Mouse (Mus musculus) retina, postnatal 1 day (tissue): Measurements from ENCODE around the gene Rps6kb1.
A peak's percentile ranks its signal among the peaks of the same experiment; 100 is the strongest.
"Not testable (repeated sequence)": the region's sequence is repeated elsewhere in the genome, so short reads cannot be mapped to it uniquely, and the experiment has no call there.

ENCODE experiments used
- DNase-seq: peaks from one replicate; pipeline ENCODE4 v3.0.0-alpha.2; 2012

Gene Rps6kb1

DNA sequence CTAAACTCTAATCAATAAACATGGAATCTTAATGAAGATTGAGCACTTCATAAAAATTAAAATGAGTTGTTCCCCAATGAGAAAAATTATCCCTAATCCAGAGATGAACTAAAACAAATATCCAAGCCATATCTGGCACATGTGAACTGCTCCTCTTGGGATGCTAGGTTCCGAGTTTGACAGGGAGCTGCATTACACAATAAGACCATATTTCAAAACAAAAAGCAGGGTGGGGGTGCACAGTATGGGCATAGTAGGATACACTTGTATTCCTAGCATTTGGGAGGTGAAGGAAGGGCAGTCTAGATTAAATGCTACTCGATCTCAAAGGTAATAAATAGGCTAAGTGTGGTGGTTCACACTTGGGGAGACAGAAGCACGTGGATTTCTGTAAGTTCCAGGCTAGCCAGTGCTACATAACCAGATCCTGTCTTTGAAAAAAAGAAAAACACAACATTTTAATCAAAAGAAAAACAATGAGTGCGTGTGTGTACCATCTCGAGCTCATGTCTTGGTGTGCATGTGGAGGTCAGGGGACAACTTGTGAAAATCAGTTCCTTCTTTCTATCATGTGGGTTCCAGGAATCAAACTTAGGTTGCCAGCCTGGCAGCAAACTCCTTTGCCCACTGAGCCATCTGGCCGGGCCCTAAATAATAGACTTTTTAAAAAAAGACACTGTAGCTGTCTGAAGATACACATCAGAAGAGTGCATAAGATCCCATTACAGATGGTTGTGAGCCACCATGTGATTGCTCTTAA lies 4.7 kb downstream of the Rps6kb1 start:
- no peak for DNase-seq

DNA sequence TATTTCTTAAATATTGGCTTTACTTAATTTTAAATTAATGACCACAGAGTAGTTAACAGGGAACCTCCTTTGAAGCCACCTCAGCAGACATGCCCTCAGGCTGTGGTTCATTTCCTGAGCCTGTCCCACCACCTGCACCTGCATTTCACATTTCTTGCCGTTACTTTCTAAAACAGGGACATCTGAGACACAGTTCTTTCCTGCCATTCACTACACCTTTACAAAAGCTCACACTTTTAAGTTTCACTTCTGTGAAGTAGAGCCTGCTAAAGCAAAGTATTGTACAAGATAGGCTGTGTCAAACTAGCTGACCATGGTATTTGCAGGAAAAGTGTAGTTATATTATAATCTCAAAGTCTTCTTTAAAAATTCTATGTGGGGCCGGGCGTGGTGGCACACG lies 5.8 kb downstream of the Rps6kb1 start:
- DNase-seq: no peak

DNA sequence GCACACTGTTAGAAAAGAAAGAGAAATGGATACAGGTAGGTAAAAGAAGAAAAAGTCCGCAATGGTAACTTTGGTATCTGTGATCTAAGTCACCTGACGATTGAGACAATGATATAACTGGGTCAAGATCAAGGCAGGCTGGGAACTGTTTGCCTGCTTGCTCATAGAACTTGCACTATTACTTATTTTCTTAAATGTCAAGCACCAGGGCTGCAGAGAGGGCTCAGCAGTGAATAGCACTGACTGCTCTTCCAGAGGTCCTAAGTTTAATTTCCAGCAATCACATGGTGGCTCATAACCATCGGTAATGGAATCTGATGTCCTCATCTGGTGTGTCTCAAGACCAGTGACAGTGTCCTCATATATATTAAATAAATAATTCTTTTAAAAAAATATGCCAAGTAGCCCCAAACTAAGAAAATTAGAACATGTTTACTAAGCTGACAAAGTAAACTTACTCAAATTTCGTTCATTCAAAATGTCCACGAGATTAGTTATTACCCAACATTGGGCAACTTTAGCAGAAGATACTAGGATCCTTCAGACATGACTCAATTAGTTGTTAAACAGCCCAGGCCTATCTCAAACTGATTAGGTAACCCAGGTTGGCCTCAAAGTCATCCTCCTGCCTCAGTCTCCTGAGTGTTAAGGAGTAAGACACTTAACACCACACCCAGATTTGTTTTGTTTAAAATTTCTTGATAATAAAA lies 10.2 kb downstream of the Rps6kb1 start:
- no peak for DNase-seq

DNA sequence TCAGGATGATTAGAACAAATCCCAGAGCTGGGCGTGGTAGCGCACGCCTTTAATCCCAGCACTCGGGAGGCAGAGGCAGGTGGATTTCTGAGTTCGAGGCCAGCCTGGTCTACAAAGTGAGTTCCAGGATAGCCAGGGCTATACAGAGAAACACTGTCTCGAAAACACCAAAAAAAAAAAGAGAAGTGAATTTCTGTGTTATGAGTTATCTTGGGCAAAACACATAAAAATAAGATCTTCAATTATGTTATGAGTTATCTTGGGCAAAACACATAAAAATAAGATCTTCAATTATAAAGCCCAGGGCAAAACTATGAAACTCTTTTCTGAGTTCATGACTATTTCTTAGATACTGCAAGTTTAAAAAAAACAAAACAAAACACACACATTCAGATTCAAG lies 11.3 kb downstream of the Rps6kb1 start:
- DNase-seq: not testable (repeated sequence)

- peak; percentile 46 for DNase-seq
Observed at GRCm38 (mm10) chr11:86532834-86533233, 11.8 kb downstream of the Rps6kb1 start.

- no peak for DNase-seq
Observed at GRCm38 (mm10) chr11:86527528-86527927, 17.1 kb downstream of the Rps6kb1 start.

DNA sequence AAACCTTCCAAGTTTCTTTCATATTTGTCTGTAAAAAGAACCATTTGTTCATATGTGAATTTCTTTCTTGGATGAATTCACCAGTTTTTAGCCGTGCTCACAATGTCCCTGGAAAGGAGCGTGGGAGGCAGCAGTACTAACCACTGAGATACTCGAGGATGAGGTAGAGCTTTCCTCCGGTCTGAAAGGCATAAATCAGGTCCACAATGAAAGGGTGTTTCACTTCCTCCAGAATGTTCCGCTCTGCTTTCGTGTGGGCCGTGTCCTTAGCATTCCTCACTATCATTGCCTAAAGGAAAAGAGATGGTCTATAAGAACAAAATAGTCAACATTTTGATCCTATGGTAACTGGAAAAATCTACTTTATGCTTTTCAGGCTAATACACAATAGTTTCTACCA lies 24.9 kb downstream of the Rps6kb1 start:
- no peak for DNase-seq

- DNase-seq: no peak
Observed at GRCm38 (mm10) chr11:86517229-86517628, 27.4 kb downstream of the Rps6kb1 start.

DNA sequence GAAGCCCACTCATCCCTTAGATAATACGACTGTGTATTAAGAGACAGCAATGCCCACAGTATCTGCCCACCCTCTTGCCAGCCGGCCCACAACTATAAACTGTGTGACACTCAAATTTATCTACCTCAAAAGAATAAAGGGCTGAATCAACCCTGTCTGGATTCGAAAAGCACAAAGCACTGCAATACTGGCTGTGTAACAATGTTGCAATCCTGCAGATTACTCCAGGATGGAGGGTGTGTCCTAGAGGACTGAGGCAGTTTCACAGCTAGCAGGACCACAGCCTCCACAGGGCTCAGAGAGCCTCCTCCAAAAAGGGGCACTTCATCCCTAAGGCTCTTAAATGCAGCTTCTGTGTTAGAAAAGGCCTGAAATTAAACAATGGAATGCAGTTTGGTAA lies 28.0 kb downstream of the Rps6kb1 start:
- no peak for DNase-seq

DNA sequence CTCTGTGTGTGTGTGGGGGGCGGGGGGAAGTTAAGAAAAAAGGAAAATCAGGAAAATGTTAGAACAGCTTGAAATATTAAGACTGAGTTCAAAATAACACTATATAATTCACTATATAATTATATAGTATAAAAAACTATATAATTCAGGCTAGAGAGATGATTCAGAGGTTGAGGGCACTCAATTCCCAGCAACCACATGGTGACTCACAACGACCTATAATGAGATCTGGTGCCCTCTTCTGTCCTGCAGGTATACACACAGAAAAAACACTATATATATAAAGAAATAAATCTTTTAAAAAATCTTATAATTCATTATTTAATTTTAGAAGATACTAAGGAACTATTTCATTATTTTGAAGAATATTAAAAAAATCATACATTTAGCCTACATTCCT lies 36.6 kb downstream of the Rps6kb1 start:
- no peak for DNase-seq

GRCm38 (mm10) chr11:86507334-86507733 lies 37.3 kb downstream of the Rps6kb1 start:
- no peak for DNase-seq

GRCm38 (mm10) chr11:86503121-86503520 lies 41.5 kb downstream of the Rps6kb1 start:
- no peak for DNase-seq

GRCm38 (mm10) chr11:86500795-86501194 lies 43.8 kb downstream of the Rps6kb1 start:
- DNase-seq: no peak

- no peak for DNase-seq
Observed at GRCm38 (mm10) chr11:86497908-86498307, 46.7 kb downstream of the Rps6kb1 start.

GRCm38 (mm10) chr11:86497356-86497755 lies 47.2 kb downstream of the Rps6kb1 start:
- no peak for DNase-seq

DNA sequence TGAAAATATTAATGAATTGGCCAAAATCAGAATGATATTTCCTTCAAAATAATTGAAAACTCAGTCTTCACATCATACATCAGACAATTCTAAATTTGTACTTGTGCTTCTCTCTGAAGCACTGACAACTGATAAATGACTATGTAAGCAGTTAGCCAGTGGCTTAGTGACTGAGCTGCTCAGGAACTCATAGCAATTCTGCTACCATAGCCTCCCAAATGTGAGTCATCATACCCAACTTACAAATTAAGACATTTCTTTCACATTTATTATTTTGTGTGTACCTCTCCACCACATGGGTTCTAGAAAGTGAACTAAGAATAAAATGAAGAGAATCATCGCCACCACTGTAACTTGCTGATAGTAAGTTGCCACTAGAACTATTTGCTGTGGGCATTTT lies 53.8 kb downstream of the Rps6kb1 start:
- no peak for DNase-seq

DNA sequence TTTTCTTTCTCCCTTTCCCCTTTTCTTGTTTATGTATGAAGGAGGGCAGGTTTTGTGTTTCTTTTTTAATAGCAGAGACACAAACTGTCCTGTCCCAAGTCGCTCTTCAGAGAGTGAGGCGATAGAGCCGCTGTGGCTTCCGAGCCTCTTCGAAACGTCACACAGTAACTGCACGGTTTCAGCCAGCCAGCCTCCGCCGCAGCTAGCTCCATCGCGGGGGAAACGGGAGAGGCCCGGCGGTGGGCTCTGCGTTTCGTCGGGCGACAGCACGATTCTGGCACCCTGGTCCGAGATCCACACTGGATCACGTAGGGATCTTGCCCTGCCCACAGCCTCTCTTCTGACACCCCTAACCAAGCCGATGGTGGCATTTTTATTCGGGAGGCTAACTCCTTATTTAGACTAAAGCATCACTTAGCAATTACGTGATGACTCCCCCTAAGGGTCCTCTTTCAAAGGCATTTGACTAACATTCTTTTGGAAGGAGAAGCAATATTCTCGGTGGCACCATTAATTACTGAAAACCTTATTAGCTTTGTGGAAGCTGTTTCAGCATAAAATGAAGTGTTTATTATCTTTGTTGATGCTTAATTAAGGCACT lies 59.6 kb downstream of the Rps6kb1 start:
- no peak for DNase-seq

DNA sequence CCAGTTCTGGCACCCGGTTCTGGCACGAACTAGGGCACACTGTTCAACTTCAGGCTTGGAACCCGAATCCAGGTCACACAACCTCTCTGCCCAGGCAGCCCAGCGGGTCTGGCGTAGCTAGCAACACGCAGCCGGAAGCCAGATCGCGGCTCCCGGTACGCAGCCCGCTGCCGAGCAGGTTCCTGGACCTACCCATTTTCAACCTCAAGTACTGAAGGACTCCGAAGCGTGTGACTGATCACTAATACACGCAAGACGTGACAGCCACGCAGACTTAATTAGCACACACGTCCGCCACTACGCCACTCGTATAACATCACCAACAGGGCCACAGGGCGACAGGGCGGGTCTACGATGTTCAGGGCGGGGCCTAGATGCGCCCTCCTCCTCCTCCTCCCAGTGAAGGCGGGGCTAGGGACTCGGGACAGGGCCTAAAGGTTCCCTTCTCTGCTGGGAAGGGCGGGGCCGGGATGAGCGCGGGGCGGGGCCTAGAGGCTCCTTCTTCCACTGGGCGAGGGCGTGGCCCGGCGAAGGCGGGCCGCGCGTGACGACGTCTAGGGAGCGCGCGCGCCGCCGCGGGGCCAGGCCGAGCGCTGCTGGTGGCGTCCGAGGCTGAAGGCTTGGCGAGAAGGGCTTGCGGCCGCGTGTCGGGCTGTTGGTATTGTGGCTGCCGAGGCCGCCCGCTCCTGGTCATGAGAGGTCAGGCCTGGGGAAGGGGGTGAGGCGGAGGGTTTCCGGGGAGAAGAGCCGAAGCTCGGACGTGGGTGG lies 60.3 kb downstream of the Rps6kb1 start, which contains the start of gene Rnft1:
Rnft1 (plus strand) TSS at position 557 of the 768 bp plus-strand sequence.
- DNase-seq: peak; percentile 99

DNA sequence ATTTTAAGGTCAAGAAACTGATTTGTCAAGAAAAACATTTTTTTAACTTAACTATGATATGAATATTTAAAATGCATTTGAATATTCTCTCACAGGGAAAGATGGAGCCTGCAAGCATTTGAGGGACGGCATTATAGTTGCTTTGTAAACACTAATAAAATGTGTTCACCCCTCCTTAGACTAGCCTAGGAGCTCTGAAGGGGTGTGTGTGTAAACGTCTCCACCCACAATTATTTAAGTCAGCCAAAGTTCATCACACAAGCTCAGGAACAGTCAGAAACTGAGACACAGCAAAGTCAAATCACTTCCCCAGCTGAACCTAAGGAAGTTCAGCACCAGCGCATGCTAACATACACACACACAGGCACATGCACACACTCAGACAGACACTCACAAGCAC lies 71.0 kb downstream of the Rps6kb1 start:
- no peak for DNase-seq

DNA sequence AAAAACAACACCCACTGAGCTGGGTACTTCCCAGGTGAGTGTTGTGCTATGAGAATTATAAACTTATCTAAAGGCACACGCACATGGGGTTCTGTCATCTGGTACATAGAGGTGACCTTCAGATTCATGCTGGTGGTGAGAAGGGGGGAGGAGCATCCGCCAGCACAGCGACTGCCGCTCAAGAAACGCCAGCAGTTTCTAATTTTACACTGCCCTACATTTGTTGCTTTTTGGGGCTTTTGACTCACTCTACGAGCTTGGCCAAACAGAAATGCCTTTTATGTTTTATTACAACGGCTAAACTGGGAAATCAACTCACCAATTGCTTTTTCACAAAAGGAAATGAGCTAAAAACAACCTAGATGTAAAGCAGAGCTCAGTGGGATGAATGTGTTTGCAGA lies 71.8 kb downstream of the Rps6kb1 start:
- no peak for DNase-seq

DNA sequence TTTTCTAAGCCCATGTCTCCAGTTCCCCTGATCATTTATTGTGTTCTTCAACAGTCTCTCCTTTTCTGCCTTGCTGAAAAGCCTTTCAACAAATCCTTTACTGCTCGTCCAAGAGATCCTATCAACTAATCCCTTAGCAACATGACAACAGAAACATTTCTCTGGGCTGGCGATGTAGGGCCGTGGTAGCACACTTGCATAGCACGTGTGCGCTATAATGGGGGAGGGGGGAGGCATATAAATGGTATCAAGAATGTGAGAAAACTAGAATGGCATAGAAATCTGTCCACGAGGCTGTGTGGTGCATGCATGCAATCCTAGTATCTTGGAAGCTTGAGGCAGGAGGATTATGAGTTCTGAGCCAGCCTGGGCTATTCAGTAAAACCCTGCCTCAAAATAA lies 72.8 kb downstream of the Rps6kb1 start:
- peak; percentile 40 for DNase-seq

DNA sequence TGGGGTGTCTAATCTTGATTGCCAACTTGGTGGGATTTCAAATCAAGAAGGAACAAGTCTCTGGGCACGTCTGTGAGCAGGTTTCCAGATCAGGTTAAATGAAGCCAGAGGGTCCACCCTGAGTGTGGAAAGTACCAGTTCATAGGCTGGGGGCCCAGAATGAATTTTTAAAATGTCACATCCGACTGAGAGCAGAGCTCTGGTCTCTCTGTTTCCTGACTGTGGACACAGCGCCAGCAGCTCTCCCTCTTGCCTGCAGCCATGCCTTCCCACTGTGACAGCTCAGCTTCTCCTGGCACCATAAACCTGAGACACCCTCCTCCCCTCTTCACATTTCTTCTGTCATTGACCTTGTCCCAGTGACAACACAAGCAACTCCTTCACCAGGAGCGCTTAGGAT lies 75.6 kb downstream of the Rps6kb1 start:
- DNase-seq: no peak

- peak; percentile 62 for DNase-seq
Observed at GRCm38 (mm10) chr11:86468345-86468744, 76.3 kb downstream of the Rps6kb1 start.
